Mouse (Mus musculus): ENCODE results near the gene Abcg5.

Gene Abcg5

GRCm38 (mm10) chr17:84685286-84685685 is 2.5 kb upstream of the Abcg5 start:
- DNase-seq (ENCODE audit: low read depth, low spot score): no peak

GRCm38 (mm10) chr17:84684284-84684683 is 1.5 kb upstream of the Abcg5 start:
- no peak for DNase-seq (ENCODE audit: low read depth, low spot score)

GRCm38 (mm10) chr17:84681670-84682069 is 1.1 kb downstream of the Abcg5 start:
- no peak for DNase-seq (ENCODE audit: low read depth, low spot score)

- DNase-seq (ENCODE audit: low read depth, low spot score): no peak
These were observed 5.2 kb downstream of the Abcg5 start for GRCm38 (mm10) chr17:84677595-84677994.

- DNase-seq (ENCODE audit: low read depth, low spot score): no peak
These were observed 6.9 kb downstream of the Abcg5 start, which contains the start of gene Abcg8 for GRCm38 (mm10) chr17:84675951-84676366. Gene Abcg8 (plus strand): TSS chr17:84676302.

DNA sequence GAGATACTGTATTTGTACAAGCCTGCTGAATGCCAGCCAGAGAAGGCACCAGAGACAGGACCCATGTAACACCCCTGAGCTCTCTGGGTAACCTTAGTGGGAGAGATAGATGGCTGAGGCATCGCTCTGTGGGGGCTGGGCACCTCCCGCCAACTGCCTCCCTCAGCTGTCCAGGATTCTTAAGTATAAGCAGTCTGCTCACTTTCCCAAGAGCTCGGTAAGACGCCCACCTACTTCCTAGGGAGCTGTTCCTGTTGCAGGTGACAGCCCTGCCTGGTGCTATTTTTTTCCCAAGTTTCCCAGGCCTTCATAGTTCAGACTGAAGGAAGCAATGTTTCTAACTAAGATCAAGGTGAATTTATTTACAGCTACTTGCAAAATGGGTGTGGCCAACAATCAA is 7.6 kb downstream of the Abcg5 start:
- no peak for DNase-seq (ENCODE audit: low read depth, low spot score)

DNA sequence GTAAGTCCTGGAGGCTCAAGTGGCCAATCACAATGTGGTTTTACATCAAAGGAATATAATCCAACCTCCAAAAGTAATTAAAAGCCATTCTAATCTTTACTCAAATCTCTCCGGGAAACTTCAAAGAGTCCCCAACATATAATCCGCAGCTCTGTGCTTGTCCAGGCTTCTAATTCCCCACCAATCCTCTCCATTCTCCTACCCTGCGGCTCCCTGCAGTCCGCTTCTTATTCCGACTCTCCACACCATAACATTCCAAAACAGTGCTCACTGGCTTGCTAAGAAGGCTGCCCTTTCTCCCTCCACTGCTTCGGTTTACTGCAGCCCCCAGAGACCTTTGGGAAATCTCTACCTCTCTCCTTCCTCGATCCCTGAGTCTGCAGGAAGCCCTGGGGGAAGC is 8.8 kb downstream of the Abcg5 start:
- DNase-seq (ENCODE audit: low read depth, low spot score): no peak

DNA sequence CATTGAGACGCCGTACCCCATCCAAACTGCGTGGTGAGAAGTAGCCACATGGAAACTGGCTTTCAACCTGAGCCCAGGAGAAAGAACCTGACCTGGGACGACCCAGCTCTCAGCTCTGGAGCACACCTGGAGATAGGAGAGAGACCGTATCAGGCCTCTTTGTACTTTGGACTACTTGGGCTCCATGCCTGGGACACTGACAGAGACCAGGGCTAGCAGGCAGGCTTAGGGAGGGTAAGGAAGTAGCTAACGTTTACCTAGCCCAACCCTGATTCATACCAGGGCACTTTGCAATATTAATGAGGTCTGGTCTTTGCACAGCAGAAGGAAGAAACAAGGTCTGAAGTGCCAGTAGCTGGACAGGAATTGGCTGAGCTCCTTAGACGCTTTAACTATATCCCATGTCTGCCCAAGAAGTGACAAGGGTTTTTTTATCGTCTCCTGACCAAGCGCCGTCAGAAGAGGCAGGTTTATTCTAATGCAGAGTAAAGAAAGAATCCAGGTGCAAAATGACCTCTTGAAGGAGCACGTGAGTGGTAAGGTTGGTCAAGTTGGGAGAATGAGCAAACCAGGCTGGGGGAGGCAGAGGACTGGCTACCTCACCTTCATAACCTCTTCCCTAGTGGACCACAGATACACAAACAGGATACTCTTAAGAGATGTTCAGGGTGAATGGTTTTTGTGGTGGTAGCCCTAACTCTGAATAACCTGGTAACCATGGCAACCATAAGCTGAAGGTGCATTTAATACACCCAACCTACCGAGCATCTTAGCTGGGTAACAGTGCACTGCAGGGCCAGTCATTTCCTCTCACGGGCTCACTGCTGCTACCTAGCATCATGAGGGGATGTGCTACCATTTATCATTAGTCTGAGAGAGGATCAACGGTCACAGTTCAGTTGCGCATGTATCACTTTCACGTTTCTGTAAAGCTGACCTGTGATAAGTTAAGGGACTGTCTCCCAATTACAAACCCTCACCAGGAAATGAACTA is 10.1 kb downstream of the Abcg5 start:
- no peak for DNase-seq (ENCODE audit: low read depth, low spot score)

DNA sequence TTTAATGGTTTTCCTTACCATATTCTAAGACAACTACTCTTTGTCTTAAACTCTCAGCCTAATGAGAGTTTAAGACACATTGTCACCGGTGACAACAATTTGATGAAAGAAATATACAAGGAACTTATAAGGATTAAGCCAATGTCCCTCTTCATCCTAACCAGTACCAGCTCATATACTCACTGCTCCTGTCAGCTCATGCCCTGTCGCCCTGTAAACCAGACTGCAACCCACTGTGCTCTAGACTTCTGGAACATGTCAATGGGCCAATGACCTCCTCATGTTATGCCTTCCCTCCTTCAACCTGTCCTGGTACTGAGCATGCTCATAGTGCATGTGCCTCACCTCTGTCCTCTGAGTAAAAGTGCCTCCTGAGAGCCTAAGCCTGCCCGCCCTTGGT is 15.0 kb downstream of the Abcg5 start:
- DNase-seq (ENCODE audit: low read depth, low spot score): no peak

DNA sequence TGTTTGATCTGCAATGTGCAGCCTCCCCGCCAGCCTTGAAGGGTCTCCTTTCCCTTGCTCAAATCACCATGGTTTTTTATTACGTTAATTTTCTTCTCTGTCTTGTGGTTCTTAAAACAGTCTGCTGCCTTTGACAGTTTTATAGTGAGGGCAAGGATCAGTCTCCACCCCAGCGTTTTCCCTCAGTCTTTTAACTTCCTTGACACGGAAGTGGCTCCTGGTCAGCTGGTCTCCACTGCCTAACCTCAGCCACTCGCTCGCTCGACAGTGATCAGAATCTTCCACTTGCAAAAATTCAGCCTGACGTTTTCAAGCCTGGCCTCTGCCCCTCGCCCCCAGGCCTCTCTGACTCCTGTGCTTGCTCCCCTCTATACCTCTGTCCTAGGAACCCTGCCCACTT is 17.1 kb downstream of the Abcg5 start:
- DNase-seq (ENCODE audit: low read depth, low spot score): no peak

DNA sequence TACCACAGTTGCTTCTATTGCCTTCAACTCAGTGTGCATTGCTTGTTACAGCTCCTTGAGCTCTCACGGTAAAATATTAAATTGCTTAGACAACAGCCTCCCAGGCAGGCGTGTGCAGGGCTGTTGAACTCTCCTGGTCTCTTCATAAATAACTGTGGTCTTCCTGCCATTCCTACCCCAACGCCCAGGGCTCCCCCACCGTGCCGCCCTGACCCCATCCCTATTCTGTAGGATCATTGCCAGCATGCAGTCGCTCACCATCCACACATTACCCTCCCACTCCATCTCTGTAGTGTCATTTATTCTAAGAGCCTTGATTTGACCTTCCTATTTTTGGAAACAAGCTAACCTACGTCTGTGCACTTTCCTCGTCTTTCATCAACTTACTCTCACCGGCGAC is 17.8 kb downstream of the Abcg5 start:
- DNase-seq (ENCODE audit: low read depth, low spot score): no peak

GRCm38 (mm10) chr17:84658951-84659350 is 23.9 kb downstream of the Abcg5 start:
- no peak for DNase-seq (ENCODE audit: low read depth, low spot score)

GRCm38 (mm10) chr17:84658195-84658594 is 24.6 kb downstream of the Abcg5 start:
- no peak for DNase-seq (ENCODE audit: low read depth, low spot score)

DNA sequence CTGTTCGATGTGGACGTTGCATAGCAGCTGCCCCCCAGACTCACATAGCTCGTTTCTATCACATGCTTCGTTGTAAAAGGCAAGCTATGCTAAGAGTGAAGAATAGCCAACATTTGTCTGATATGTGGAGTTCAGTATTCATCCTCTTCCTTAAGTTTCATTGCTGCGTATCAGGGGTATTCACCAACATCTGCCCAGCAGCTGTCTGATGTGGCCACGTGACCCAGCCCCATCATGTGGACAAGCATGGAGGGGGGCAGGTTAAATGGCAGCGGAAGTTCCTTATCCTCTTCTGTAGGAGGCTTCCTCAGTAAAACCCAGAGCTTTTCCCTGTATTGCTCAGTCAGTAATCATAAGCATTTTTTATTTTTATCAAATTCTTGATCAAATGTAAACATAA is 25.0 kb downstream of the Abcg5 start:
- no peak for DNase-seq (ENCODE audit: low read depth, low spot score)

- DNase-seq (ENCODE audit: low read depth, low spot score): no peak
These were observed 25.4 kb downstream of the Abcg5 start for GRCm38 (mm10) chr17:84657422-84657732.

GRCm38 (mm10) chr17:84656653-84657421 is 26.0 kb downstream of the Abcg5 start:
- no peak for DNase-seq (ENCODE audit: low read depth, low spot score)

- no peak for DNase-seq (ENCODE audit: low read depth, low spot score)
These were observed 26.6 kb downstream of the Abcg5 start for GRCm38 (mm10) chr17:84656205-84656604.

- no peak for DNase-seq (ENCODE audit: low read depth, low spot score)
These were observed 29.3 kb downstream of the Abcg5 start for GRCm38 (mm10) chr17:84653544-84653943.

- DNase-seq (ENCODE audit: low read depth, low spot score): no peak
These were observed 32.4 kb downstream of the Abcg5 start for GRCm38 (mm10) chr17:84650302-84651017.

- DNase-seq (ENCODE audit: low read depth, low spot score): no peak
These were observed 35.2 kb downstream of the Abcg5 start for GRCm38 (mm10) chr17:84647630-84648029.

DNA sequence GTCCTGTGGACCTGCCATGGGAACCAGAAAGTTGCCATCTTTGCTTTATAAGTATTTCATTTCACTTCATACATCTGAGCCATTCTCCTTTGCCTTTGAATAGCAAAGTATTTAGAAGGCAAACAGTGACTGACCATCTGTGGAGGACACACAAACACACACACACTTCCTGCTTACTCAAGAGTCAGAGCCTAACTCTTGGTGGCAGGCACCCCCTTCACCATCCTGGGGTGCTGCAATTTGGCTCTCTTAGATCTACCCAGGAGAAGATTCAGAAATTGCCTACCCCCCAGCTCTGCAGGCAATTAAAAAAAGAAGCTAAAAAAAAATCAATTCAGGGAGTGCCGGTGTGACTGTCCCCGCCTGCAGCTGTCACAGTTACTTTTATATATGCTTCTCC is 36.3 kb downstream of the Abcg5 start:
- no peak for DNase-seq (ENCODE audit: low read depth, low spot score)

DNA sequence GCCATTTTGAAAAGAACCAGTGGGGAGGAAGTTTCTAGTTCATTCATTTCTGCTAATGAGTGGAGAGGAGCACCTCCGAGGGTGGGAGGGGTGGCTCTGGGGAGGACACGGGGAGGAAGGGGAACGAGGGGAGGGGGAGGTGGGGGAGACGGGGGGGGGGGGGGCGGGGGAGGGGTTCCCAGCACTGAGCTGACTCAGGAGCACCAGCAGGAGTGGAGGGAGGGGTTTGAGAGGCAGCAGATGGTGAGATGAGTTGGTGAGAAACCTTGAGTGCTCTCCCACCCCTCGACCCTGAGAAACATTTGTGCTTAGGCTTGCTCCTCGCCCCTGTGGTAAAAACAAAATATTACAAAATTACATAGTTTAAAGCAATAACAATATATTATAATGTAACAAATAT is 36.9 kb downstream of the Abcg5 start:
- DNase-seq (ENCODE audit: low read depth, low spot score): no peak

All from CD4-positive, CD25-positive, alpha-beta regulatory T cell, adult 2 months (primary cell).